Mouse (Mus musculus): ENCODE results near the gene Resp18.

The Resp18 gene

GRCm38 (mm10) chr1:75232489-75232888 is 45.7 kb downstream of the Resp18 start:
- DNase-seq = peak; percentile 42

- DNase-seq = no peak
Measured at GRCm38 (mm10) chr1:75231664-75232152, 46.5 kb downstream of the Resp18 start, which contains the start of gene A630095N17Rik. Gene A630095N17Rik (minus strand): TSS chr1:75232102.

- DNase-seq = no peak
Measured at GRCm38 (mm10) chr1:75231224-75231623, 47.0 kb downstream of the Resp18 start.

- no peak for DNase-seq
Measured at GRCm38 (mm10) chr1:75230335-75230994, 47.8 kb downstream of the Resp18 start.

GRCm38 (mm10) chr1:75229158-75229557 is 49.1 kb downstream of the Resp18 start:
- no peak for DNase-seq

- DNase-seq = no peak
Measured at GRCm38 (mm10) chr1:75227653-75228052, 50.6 kb downstream of the Resp18 start.

- no peak for DNase-seq
Measured at GRCm38 (mm10) chr1:75226138-75226537, 52.1 kb downstream of the Resp18 start.

- no peak for DNase-seq
Measured at GRCm38 (mm10) chr1:75225473-75225872, 52.7 kb downstream of the Resp18 start.

GRCm38 (mm10) chr1:75223532-75223931 is 54.7 kb downstream of the Resp18 start:
- peak; percentile 45 for DNase-seq

- DNase-seq = peak; percentile 68
Measured at GRCm38 (mm10) chr1:75222926-75223325, 55.3 kb downstream of the Resp18 start.
